Mouse (Mus musculus) intestine, postnatal 0 days (tissue): ENCODE measurements around the gene Gm13695. TPM values are rescaled to one million over a fixed set of nuclear protein-coding genes. Genes with fewer than 3 reads are reported as not detected.
"Not testable (repeated sequence)": the region's sequence is repeated elsewhere in the genome, so short reads cannot be mapped to it uniquely, and the experiment has no call there.

Source experiments
- ATAC-seq: fragments of 200-750 bp; cut with Nextera tagmentation; 2 replicates; pipeline ENCODE4 v1.8.0; 2017; ENCODE audit warnings: mild to moderate bottlenecking, moderate TSS enrichment, moderate library complexity
- H3K27ac ChIP-seq: fragments of 300-500 bp; sonication (generic); 2 replicates; pipeline ENCODE4 v1.5.1; 2014; ENCODE audit warnings: mild to moderate bottlenecking, low read depth, low read length, moderate library complexity
- H3K27me3 ChIP-seq: fragments of 300-500 bp; sonication (generic); replicated peaks from 2 replicates; pipeline ENCODE4 v1.6.1; 2014; ENCODE audit warnings: low read length, mixed read lengths; ENCODE audit not compliant: control insufficient read depth, insufficient read depth
- H3K36me3 ChIP-seq: fragments of 300-500 bp; sonication (generic); 2 replicates; pipeline ENCODE4 v1.6.1; 2014; ENCODE audit warnings: mild to moderate bottlenecking, moderate library complexity; ENCODE audit not compliant: control insufficient read depth, insufficient read depth
- H3K4me1 ChIP-seq: fragments of 300-500 bp; sonication (generic); replicated peaks from 2 replicates; pipeline ENCODE4 v1.6.1; 2014; ENCODE audit warnings: antibody characterized with exemption, low read length, mixed read lengths; ENCODE audit not compliant: control insufficient read depth, insufficient read depth
- H3K4me2 ChIP-seq: fragments of 300-500 bp; sonication (generic); replicated peaks from 2 replicates; pipeline ENCODE4 v1.6.1; 2014; ENCODE audit warnings: low read depth, mild to moderate bottlenecking, moderate library complexity
- H3K4me3 ChIP-seq: fragments of 300-500 bp; sonication (generic); 2 replicates; pipeline ENCODE4 v1.5.1; 2014; ENCODE audit warnings: low read depth, low read length
- H3K9ac ChIP-seq: fragments of 300-500 bp; sonication (generic); 2 replicates; pipeline ENCODE4 v1.6.1; 2014; ENCODE audit warnings: mild to moderate bottlenecking, low read depth, low read length
- H3K9me3 ChIP-seq: fragments of 300-500 bp; sonication (generic); 2 replicates; pipeline ENCODE4 v1.6.1; 2016; ENCODE audit warnings: mixed run types; ENCODE audit not compliant: control insufficient read depth
- CTCF ChIP-seq: sonication (generic); IDR thresholded peaks from 2 replicates; pipeline ENCODE4 v1.5.1; 2016; ENCODE audit warnings: low read depth, mild to moderate bottlenecking, control low read depth, antibody characterized with exemption, moderate library complexity
- WGBS: fragments of 180-500 bp; shearing (Covaris S2); extraction: QIAGEN DNeasy Blood & Tissue Kit; methylation state at CpG from one replicate; pipeline ENCODE4 v1.1.7; 2014; 5-methylcytosine and 5-hydroxymethylcytosine counted together
- polyA plus RNA-seq: library from polyadenylated mRNA; unstranded; fragments of >200 nt; fragmentation: Nextera tagmentation; extraction: Ambion mirVana; gene quantifications from 2 replicates; pipeline ENCODE4 v1.2.1, GENCODE M21; 2015

The Gm13695 gene
- polyA plus RNA-seq, 1 experiment from 2014 or later: not detected

DNA sequence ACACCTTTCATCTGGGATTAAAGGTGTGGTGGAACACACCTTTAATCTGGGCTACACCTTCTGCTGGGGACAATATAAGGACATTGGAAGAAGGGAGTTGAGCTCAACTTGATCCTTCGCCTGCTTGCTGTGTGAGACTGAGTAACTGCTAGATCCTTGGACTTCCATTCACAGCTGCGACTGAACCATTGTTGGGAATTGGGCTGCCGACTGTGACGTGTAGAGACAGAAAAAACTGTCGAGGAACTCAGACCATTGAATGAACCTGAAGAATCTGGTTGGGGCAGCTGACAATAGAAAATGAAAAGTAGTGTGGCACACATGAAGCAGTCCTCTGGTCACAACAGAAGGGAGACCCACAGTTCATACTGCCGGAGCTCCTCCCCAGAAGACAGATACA is 17.3 kb downstream of the Gm13695 start, which contains the start of gene Gm13697:
Gene Gm13697, plus strand, starts transcription at position 301 of the 400 bp plus-strand sequence.
- not testable (repeated sequence) for H3K9me3 ChIP-seq, H3K36me3 ChIP-seq, H3K9ac ChIP-seq, H3K4me1 ChIP-seq, ATAC-seq, H3K4me2 ChIP-seq, H3K4me3 ChIP-seq, H3K27ac ChIP-seq, H3K27me3 ChIP-seq
- WGBS: no CpG with 5 or more reads among the region's 6 CpGs

- H3K4me1 ChIP-seq, H3K4me3 ChIP-seq, H3K9me3 ChIP-seq, H3K27me3 ChIP-seq, H3K36me3 ChIP-seq, ATAC-seq, H3K4me2 ChIP-seq, H3K9ac ChIP-seq, H3K27ac ChIP-seq: not testable (repeated sequence)
- WGBS: no CpG with 5 or more reads among the region's 6 CpGs
Measured at GRCm38 (mm10) chr2:83990253-83990652, 23.1 kb downstream of the Gm13695 start, which contains the start of gene Gm13691. TSS of gene Gm13691 (plus strand) at chr2:83990553.

GRCm38 (mm10) chr2:83993639-83994255 is 26.6 kb downstream of the Gm13695 start:
- 46% methylated on average over 7 of the region's 9 CpGs for WGBS
- H3K4me2 ChIP-seq: not testable (repeated sequence)

DNA sequence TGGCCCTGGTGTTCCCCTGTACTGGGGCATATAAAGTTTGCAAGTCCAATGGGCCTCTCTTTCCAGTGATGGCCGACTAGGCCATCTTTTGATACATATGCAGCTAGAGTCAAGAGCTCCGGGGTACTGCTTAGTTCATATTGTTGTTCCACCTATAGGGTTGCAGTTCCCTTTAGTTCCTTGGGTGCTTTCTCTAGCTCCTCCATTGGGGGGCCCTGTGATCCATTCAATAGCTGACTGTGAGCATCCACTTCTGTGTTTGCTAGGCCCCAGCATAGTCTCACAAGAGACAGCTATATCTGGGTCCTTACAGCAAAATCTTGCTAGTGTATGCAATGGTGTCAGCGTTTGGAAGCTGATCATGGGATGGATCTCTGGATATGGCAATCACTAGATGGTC is 27.4 kb downstream of the Gm13695 start:
- ATAC-seq, H3K9ac ChIP-seq, H3K27me3 ChIP-seq, H3K4me3 ChIP-seq, H3K4me2 ChIP-seq, H3K27ac ChIP-seq, H3K9me3 ChIP-seq, H3K36me3 ChIP-seq, H3K4me1 ChIP-seq: not testable (repeated sequence)
- WGBS: no CpG with 5 or more reads among the region's 3 CpGs

More at GRCm38 (mm10) chr2:83993639-83994255, 26.6 kb downstream of the Gm13695 start:
- not testable (repeated sequence) for H3K27ac ChIP-seq, H3K4me1 ChIP-seq, H3K9ac ChIP-seq, ATAC-seq, H3K27me3 ChIP-seq, H3K4me3 ChIP-seq, H3K36me3 ChIP-seq, H3K9me3 ChIP-seq

- 69% methylated on average over 1 of the region's 1 CpGs for WGBS
- Histone ChIP-seq H3K9ac (no peak overlapping the region), H3K9me3 (no peaks in the 10 kb centered on the region), H3K36me3 (no peaks in the 10 kb centered on the region), H3K27ac (no peak overlapping the region), H3K4me1 (no peaks in the 10 kb centered on the region), H3K27me3 (no peaks in the 10 kb centered on the region), H3K4me2 (no peak overlapping the region), H3K4me3 (no peak overlapping the region)
- TF ChIP-seq CTCF: no peak
- ATAC-seq: no peak
Measured at GRCm38 (mm10) chr2:84008913-84009312, 41.8 kb downstream of the Gm13695 start.

- Histone ChIP-seq H3K27ac (no peak overlapping the region), H3K9me3 (no peaks in the 10 kb centered on the region), H3K36me3 (no peaks in the 10 kb centered on the region), H3K9ac (no peak overlapping the region), H3K4me1 (no peaks in the 10 kb centered on the region), H3K27me3 (no peaks in the 10 kb centered on the region), H3K4me3 (no peak overlapping the region), H3K4me2 (no peak overlapping the region)
- no peak for TF ChIP-seq CTCF
- WGBS: 61% methylated on average over 3 of the region's 3 CpGs
- no peak for ATAC-seq
Measured at GRCm38 (mm10) chr2:84009818-84010217, 42.7 kb downstream of the Gm13695 start.

GRCm38 (mm10) chr2:84014572-84014971 is 47.5 kb downstream of the Gm13695 start:
- no peaks in the 10 kb centered on the region for H3K9me3 ChIP-seq
- H3K27ac ChIP-seq: no peak overlapping the region
- no peaks in the 10 kb centered on the region for H3K27me3 ChIP-seq
- no peak overlapping the region for H3K9ac ChIP-seq
- ATAC-seq: no peak
- no peak overlapping the region for H3K4me2 ChIP-seq
- 61% methylated on average over 6 of the region's 6 CpGs for WGBS
- H3K4me3 ChIP-seq: no peak overlapping the region
- no peak for TF ChIP-seq CTCF
- H3K4me1 ChIP-seq: no peaks in the 10 kb centered on the region
- H3K36me3 ChIP-seq: no peaks in the 10 kb centered on the region

- H3K9ac ChIP-seq, ATAC-seq: not testable (repeated sequence)
Measured at GRCm38 (mm10) chr2:84016291-84016690, 49.2 kb downstream of the Gm13695 start.

More at GRCm38 (mm10) chr2:84016291-84016690, 49.2 kb downstream of the Gm13695 start:
- not testable (repeated sequence) for H3K4me2 ChIP-seq, H3K4me1 ChIP-seq, H3K9me3 ChIP-seq, H3K27ac ChIP-seq, H3K36me3 ChIP-seq, H3K27me3 ChIP-seq, H3K4me3 ChIP-seq
- 85% methylated on average over 4 of the region's 5 CpGs for whole genome bisulfite sequencing
